ENCODE assay signal across 10 mouse cellular contexts in genomic region chr12:80239445-80239844, GRCm38 (mm10). TPM values are rescaled to one million over a fixed set of nuclear protein-coding genes. Genes with fewer than 3 reads are reported as not detected.
DNase-seq lines count a peak whose midpoint lies in the region; ATAC-seq and TF ChIP-seq lines count a peak whose summit lies in the region.
"Had no signal": no experiment of that assay in that cellular context is flagged by ENCODE, and none has a peak within 500 bp of the region (broad histone marks: within the 10 kb centered on the region; RNA-seq: fewer than 3 reads in every experiment).

No protein-coding gene starts in this region.

- no peak for TF ChIP-seq POLR2A in cerebellum, adult 2 months (IDR thresholded peaks at IDR 0.05; ENCODE audit: borderline replicate concordance, insufficient read depth, low read length)

- H3K27me3 ChIP-seq in cerebellum, adult 2 months (ENCODE audit: control insufficient read depth, insufficient read depth, low read length), result no peaks in the 10 kb centered on the region
- H3K27me3 ChIP-seq: limb, embryonic 12.5 days had no signal

- no peaks in the 10 kb centered on the region for H3K4me1 ChIP-seq in cerebellum, adult 2 months (ENCODE audit: control insufficient read depth, insufficient read depth, low read length)

- intact Hi-C loops in left cerebral cortex, adult 2 months (cut with DNase I), result no loop called here

- no peak for TF ChIP-seq CTCF in cerebellum, adult 2 months (IDR thresholded peaks at IDR 0.05; ENCODE audit: borderline replicate concordance, insufficient read depth, low read depth, low read length)
- TF ChIP-seq CTCF in left cerebral cortex, adult 2 months (IDR thresholded peaks at IDR 0.05), result no peak

- no peak overlapping the region for H3K4me3 ChIP-seq in cerebellum, adult 2 months (replicated peaks; ENCODE audit: insufficient read depth, low read depth, low read length)
- no peak overlapping the region for H3K4me3 ChIP-seq in left cerebral cortex, adult 2 months
- H3K4me3 ChIP-seq: limb, embryonic 12.5 days; myocyte had no signal

- no peak for ATAC-seq in megakaryocyte progenitor cell, adult 5-6 weeks (replicated peaks; ENCODE audit: poor library complexity)

- H3K27ac ChIP-seq in cerebellum, adult 2 months (ENCODE audit: insufficient read depth, low read length), result no peak overlapping the region
- peak overlapping the region; percentile 70 for H3K27ac ChIP-seq in left cerebral cortex, adult 2 months

- DNase-seq in cerebellum, adult 2 months, result peak; percentile 32 to 40
- DNase-seq in cerebellum, adult 11-12 months, result no peak
- peak; percentile 56 to 79 for DNase-seq in layer of hippocampus, adult 18-20 months (ENCODE audit: low spot score in 2 of 2)
- no peak for DNase-seq in layer of hippocampus, postnatal 14 days (ENCODE audit: low spot score in 2 of 2)
- DNase-seq in left cerebral cortex, adult 2 months (ENCODE audit: extremely low spot score in 1 of 2, low spot score in 2 of 2), result peak; percentile 80 to 82
- peak; percentile 83 to 92 for DNase-seq in right cerebral cortex, postnatal 36 days (ENCODE audit: low spot score in 2 of 2)
- no peak for DNase-seq in spleen, adult 18-20 months

- 82% methylated on average over 5 of the region's 5 CpGs for WGBS in cerebellum, adult 2 months

RNA-seq across cellular contexts. Expression of gene Actn1, which starts 20.7 kb away (rescaled TPM):
- 30.0 and 35.4 TPM in 2 replicates for polyA plus RNA-seq in cerebellum, adult 2 months (2012; rRNA removed)
- total RNA-seq in layer of hippocampus, adult 18-20 months (2021), result 100 to 1,000 TPM in 1 of 2 experiments, 10 to 100 TPM in 1; 92.7 to 100 TPM
- 10 to 100 TPM; 86.0 to 91.2 TPM for total RNA-seq in layer of hippocampus, postnatal 14 days (2021)
- 100 to 1,000 TPM; 125 to 130 TPM for total RNA-seq in left cerebral cortex, adult 2 months (2021)
- 14.8 and 17.2 TPM in 2 replicates for total RNA-seq in megakaryocyte progenitor cell, adult 5-6 weeks (2015)
- total RNA-seq in megakaryocyte progenitor cell, adult 5-6 weeks (2017), result 17.8 and 19.4 TPM in 2 replicates

Comparison
In these comparisons a context has a peak if more than half of its experiments do, and no peak if none do; other contexts are left out.
1. DNase-seq: peak in cerebellum, adult 2 months (2 of 2), layer of hippocampus, adult 18-20 months (2 of 2), left cerebral cortex, adult 2 months (2 of 2) and right cerebral cortex, postnatal 36 days (2 of 2); none in cerebellum, adult 11-12 months (single experiment), layer of hippocampus, postnatal 14 days (0 of 2) and spleen, adult 18-20 months (0 of 2).
2. RNA of gene Actn1, which starts 20.7 kb away (total RNA-seq): 125 to 130 TPM in left cerebral cortex, adult 2 months, 92.7 to 100 TPM in layer of hippocampus, adult 18-20 months and 86.0 to 91.2 TPM in layer of hippocampus, postnatal 14 days; 14.8 to 19.4 TPM in megakaryocyte progenitor cell, adult 5-6 weeks; every median in the first group is over 4 times any median in the second.